Mouse (Mus musculus): ENCODE results near the gene 2010111I01Rik. TPM values are rescaled to one million over a fixed set of nuclear protein-coding genes. Genes with fewer than 3 reads are reported as not detected.
"Not testable (repeated sequence)": the region's sequence is repeated elsewhere in the genome, so short reads cannot be mapped to it uniquely, and the experiment has no call there.

The 2010111I01Rik gene
- 100 to 1,000 TPM; 154 to 174 TPM for total RNA-seq (2021)

DNA sequence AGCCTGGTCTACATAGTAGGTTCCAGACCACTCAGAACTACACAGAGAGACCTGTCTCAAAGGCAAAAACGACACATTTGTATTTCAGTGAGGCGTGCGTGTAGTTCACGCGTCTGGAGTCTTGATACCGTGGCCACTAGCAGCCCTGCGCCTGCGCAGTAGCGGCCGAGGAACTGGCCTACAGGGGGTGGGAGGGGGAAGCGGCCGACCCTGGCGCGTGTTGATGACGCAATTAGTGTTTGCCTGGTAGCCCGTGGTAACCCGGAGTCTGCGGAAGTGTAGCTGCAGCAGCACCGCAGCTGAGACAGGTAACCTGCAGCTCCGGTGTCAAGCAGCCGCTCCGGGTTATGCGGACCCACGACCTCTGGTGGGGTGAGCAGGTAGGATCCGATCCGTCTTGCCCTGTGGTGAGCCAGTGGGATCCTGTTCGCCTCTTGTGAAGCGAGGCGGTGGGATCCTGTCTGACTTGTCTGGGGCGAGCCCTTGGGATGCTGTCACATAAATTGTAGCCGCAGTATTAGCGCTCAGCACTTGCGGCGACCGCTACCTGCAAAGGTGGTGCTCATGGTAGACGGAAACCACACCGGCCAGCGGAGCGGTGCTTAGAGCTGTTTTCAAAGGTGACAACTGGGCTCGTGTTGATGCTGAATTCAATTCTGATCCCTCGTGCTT lies at the start of gene 2010111I01Rik:
TSS of gene 2010111I01Rik (plus strand) at position 254 of the 672 bp plus-strand sequence.
- peak; percentile 98 for DNase-seq

- DNase-seq: no peak
These were observed 48.0 kb upstream of the 2010111I01Rik start for GRCm38 (mm10) chr13:62916675-62917074.

DNA sequence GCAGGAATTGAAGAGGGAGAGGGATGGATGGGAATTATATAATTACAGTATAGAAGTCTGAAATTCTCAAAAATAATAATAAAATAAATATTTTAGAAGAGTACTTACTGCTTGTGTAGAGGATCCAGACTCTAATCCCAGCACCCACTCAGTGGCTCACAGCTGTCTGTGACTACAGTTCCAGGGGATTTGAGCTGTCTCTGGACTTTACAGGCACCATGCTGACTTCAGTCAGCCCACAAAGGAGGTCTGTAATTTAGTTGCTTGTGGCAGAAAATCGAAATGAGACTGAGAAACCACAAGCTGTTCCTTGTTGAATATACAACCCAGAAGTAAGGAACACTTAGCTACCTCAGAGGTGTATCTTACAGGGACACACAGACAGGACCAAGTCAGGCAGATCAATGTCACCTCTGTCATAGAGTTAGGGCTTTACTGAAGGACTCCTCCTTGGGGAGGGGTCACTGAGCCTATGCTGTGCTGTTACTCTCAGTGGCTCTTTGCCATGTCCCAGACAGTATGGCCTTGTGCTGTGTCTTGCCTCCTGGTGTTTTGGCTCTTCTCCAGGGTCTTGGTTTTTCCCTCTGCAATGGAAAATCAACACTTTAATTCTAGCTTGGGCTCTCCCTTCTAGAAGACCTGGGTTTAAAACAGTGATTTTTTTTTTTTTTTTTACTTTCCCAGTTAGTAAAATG lies 47.1 kb upstream of the 2010111I01Rik start:
- DNase-seq: no peak

DNA sequence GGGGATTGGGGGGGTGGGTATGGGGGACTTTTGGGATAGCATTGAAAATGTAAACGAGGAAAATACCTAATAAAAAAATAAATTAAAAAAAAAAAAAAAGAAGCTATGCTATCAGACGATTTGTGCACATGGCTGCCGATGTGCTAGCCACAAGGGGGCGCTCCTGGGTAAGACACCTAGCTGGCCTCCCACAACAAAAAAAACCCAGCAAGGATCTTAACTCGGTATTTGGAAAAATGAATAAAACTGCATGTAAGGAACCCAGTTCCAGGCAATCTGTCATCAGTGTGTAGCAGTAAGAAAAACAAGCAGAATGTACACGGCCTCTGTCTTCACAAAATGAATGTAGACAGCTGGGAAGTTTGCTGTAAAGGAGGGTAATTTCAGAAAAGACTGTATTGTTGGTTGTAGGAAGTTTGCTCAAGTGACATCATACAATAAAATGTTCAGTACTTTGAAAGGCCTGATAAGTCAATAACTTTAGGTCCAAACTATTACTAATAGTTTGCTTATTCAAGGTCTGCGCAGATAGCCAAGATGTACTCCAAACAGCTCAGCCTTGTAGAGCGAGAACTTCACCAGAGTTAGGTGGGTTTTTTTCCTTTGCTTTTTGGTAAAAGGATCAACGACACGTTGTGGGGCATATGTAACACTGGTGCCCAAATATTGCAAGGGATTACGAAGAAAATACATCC lies 44.9 kb upstream of the 2010111I01Rik start:
- DNase-seq: peak; percentile 87

DNA sequence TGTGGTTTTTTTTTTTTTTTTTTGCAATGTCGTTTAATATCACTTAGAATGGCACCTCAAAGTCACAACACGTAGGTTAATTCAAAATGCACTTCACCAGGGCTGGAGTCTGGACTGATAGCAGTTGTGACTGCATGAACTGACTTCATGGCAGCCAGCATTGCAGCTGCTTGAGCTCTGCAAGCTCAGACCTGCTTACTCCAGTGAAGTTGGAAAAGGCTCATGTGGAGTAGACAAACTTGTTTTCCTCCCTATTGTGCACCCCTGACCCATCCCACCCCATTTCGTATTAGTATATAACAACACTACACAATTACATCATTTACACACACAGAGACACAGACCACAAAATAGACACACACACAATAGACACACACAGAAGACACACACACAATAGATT lies 42.0 kb upstream of the 2010111I01Rik start:
- DNase-seq: no peak

DNA sequence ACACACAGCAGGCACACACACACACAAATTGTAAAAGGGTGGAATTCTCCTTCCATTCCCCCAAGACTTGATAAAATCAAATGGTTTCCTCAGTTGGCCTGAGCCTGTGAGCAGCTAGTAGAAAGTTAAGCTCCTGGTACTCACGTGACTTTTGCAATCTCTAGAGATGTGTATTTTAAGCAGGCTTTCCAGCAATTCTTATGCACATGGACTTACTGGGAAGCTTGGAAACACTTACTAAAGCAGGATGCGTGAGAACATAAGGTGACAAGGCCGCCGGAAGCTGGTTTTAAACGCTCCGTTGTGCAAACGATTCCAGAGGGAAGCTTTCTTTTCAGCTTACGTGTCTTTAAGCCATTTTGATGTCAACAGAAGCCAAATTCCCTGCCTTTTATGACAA lies 41.5 kb upstream of the 2010111I01Rik start:
- no peak for DNase-seq

DNA sequence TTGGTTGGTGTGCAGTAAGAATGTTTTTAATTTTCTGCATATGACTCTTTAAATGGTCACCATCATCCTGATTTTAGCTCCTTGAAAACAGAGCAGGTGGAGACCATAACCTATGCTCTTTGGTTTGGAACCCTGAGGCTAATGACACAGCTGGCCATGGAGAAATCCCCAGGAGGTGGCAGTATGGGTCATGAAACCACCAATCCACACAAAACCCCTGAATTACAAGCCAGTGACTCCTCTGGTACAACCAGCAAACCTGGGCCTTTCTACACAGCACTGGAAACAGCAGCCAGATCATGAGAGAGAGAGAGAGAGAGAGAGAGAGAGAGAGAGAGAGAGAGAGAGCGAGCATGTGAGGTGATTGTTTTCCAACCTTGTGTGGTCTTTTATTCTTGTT lies 38.2 kb upstream of the 2010111I01Rik start:
- DNase-seq: peak; percentile 75

- no peak for DNase-seq
These were observed 37.2 kb upstream of the 2010111I01Rik start for GRCm38 (mm10) chr13:62927470-62927869.

GRCm38 (mm10) chr13:62929144-62929543 lies 35.5 kb upstream of the 2010111I01Rik start:
- not testable (repeated sequence) for DNase-seq

GRCm38 (mm10) chr13:62929766-62930389 lies 34.8 kb upstream of the 2010111I01Rik start:
- DNase-seq: peak; percentile 52

DNA sequence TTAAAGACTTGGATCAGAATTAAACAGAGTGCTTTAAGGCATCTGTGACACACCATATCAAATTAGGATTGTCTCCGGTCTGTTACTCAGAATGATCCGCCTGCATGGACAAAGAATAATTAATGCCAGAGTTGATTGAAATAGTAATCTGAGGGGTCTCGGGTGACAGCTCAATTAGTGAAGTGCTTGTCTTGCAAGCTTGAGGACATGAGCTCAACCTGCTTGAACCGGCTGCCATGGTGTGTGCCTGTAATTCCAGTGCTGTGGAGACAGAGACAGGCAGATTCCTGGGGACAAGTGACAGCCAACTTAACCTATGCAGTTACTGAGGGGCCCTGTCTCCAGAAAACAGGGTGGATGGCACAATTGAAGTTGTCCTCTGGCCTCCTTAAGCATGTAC lies 32.2 kb upstream of the 2010111I01Rik start:
- no peak for DNase-seq

DNA sequence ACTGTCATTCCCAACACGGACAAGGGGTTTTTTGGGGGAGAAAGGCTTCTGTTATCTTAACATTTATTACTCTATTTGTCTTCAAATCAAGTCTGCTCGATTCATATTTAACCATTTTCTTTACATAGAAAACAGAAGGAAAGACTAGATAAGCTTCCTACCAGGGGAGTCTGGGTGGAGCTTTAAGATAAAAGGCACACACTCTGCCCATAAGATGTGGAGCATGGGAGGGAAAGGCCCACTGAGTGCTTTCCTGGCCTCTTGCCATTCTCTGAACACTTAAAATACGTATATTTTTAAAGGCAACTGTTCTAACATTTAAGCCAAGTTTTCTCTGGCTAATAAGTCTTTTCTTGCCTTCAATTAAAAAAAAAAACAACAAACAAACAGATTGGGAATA lies 25.3 kb upstream of the 2010111I01Rik start:
- no peak for DNase-seq

DNA sequence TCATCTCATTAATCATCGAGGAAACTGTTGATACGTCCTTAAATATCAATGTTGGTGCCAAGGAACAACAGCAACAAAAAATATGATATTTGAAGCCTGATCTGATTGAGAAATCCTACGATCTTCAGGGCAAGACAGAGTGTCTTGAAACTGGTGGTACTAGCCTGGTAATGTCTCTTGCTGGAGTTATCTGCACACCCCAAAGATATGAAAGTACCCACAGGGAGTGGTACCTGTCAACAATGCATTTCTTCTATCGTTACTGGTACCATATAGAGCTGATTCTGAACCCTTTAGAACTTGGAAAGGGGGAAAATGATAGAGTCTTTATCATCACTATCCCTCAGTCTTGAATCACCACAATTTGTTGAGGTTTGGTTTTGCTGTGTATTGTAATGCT lies 24.9 kb upstream of the 2010111I01Rik start:
- no peak for DNase-seq

DNA sequence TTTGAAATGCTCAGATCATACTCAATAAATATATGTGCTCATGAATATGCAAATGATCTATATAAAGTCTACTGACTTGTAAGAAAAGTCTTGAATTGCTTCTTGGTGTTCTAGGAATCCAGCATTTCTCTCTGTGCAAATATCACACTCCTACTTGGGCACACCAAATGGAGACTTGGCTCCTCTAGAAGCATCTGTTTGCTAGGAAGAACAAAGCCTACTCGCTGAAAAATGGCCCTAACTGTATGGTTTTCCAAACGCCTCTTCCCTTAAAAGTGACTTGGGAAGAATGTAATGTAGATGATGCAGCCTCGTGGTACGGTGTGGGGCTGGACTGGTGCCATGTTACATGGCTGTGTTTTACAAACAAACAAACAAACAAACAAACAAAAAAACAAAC lies 24.0 kb upstream of the 2010111I01Rik start:
- DNase-seq: no peak

GRCm38 (mm10) chr13:62941341-62942005 lies 23.2 kb upstream of the 2010111I01Rik start:
- DNase-seq: no peak

DNA sequence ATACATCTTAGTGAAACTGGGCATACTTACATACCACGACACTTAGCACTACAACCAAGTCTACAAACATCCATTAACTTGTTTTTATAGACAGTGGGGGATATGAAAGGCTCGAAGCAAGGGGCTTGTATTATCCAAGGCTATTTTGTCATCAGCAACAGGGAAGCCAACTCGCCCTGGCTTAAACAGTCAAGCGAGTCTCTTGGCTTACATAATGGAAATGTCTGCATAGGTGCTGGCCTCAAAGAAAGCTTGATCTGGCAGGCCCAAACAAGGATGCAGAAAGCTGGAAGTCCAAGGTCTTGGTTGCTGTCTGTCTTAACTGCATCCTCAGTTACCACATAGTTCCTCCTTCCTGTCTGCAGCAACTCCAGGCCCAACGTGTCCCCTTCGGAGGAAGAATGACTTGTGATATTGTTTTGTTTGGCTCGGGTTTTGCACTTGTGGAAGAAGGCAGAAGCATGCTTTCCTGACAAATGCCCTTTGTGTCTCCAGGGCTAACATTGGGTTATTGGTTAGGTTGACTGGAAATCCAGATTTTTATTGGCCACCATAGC lies 21.3 kb upstream of the 2010111I01Rik start:
- DNase-seq: no peak

DNA sequence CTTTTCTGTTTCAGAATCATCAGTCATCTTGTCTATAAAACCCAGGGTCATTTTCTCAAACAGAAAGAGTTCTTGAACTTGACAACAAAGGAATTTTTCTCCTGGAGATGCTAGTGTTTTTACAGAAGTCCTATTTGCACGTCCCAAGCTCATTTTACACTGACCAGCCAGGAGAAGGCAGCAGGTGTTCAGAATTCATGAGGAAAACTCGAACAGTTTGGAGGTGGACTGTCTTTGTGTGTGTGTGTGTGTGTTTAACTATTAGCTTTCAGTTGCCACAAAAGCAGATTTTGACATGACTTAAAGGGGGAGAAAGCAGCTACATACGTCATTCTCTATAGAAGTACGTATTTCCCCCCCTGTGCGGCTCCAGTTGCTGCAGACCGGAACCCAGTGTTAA lies 20.6 kb upstream of the 2010111I01Rik start:
- no peak for DNase-seq

GRCm38 (mm10) chr13:62949560-62950188 lies 15.0 kb upstream of the 2010111I01Rik start:
- no peak for DNase-seq

DNA sequence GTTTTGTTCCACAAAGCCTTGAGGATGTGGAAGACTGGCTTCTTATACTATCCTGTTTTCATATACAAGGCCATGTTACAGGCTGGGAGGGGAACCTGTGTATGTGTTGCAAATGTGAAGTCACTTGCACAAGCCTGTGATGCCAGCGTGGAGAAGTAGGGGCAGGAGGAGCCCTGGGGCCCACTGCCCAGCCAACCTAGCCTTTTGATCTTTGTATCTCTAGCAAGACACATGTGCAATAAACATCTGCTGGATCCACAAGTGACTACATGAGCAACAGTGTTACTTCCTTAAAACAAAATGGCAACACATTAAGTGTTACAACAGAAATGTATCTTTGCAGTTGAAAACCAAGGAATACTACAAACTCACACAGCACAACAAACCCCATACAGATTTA lies 13.1 kb upstream of the 2010111I01Rik start:
- DNase-seq: no peak

DNA sequence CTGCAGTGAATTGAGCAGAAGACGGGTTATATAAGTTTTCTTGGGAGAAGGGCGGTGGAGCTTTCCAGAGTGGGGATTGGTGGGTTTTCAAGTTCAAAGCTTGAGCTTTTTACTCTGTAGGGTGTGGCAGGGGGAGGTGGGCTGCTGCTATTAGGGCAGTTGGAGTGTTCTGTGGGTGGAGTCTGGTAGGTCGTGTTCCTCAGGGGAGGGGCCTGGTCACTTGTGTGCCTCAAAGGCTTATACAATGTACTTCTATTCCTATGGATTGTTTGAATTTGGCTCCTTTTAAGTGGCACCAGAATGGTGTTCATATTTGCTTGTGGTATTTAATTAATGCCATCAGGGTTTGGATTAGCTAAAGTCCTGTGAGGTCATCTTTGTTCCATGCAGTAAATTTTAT lies 12.6 kb upstream of the 2010111I01Rik start:
- no peak for DNase-seq

- no peak for DNase-seq
These were observed 12.1 kb upstream of the 2010111I01Rik start for GRCm38 (mm10) chr13:62952624-62953023.

DNA sequence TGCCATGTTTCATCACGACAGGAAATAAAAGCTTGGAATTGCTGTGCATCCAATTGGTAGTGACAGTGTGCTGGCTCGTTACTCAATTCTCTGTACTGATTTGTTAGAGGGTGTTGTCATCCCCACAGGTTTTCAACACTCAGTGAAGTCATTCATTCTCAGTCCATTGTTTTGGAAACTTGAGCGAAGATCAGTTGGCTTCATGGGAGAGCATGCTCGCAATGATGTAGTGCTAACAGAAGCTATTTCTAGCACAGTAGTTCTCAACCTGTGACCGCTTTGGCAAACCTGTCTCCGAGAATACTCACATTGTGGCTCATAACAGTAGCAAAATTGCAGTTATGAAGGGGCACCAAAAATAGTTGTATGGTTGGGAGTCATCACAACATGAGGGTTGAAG lies 8.7 kb upstream of the 2010111I01Rik start:
- DNase-seq: no peak

Measured in heart, postnatal 4 days (tissue).